Mouse (Mus musculus): Measurements from ENCODE around the gene Far1. TPM values are rescaled to one million over a fixed set of nuclear protein-coding genes. Genes with fewer than 3 reads are reported as not detected.
A peak's percentile ranks its signal among the peaks of the same experiment; 100 is the strongest.

The Far1 gene
- total RNA-seq, 2 experiments from 2014 or later, result 9.9 to 13.7 TPM

DNA sequence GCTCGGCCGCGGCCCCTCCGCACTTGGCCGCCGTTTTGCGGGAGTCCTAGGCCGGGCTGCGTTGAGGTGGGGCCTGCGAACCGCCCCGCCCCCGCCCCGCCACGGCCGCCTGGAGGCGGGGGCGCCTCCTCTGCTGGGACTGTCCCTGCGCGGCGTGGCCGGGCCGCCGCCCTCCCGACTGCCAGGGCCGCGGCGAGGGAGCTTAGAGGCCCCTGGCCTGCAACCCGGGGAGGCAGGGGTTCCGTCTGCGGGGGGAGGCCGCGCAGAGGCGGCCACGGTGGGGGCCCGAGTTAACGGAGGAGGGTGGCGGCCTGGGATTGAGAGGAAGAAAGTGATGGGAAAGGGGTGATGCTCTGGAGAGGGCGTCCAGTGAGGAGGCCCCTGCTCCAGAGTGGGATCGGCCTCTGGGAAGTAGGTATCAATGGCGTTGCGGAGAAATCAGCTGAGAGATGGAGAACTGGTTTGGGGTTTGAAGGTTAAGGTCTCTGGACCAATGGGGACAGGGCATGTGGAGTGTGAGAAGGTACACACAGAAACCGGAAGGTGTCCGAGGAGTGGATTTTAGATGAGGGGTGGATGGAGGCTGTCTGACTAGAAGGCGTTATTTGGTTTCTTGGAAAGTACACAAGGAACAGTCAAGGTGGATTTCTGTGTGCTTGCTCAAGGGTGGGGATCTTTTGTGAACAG is 472 bp downstream of the Far1 start:
- Histone ChIP-seq H3K27ac (peak overlapping the region; percentile 93), H3K4me3 (peak overlapping the region; percentile 90)
- intact Hi-C loops (cut with DNase I), result loop anchor here (10.0 kb wide), 1 partner anchor 139 kb away; no protein-coding TSS in a partner anchor
- no peak for DNase-seq
- no peak for TF ChIP-seq CTCF (IDR thresholded peaks at IDR 0.05)

DNA sequence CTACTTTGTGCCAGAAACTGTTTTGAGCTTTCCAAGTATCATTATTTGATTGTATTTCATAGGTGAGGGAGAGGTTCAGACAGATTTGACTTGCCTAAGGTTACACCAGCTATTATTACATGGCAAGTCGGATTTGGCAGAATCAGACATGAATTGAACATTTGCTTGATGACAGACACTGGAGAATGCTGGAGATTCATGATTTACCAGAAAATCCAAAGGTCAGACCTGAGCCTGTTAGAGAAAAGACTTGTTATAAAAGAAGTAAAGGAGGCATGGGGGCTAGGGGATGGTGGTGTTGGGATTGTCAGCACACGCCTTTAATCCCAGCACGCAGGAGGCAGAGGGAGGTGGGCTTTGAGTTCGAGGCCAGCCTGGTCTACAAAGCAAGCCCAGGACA is 2.2 kb downstream of the Far1 start:
- TF ChIP-seq CTCF (IDR thresholded peaks at IDR 0.05), result no peak
- no peak for DNase-seq
- intact Hi-C loops (cut with DNase I), result loop anchor here (10.0 kb wide), 1 partner anchor 141 kb away; no protein-coding TSS in a partner anchor
- no peak overlapping the region for H3K4me3 ChIP-seq
- H3K27ac ChIP-seq, result no peak overlapping the region

DNA sequence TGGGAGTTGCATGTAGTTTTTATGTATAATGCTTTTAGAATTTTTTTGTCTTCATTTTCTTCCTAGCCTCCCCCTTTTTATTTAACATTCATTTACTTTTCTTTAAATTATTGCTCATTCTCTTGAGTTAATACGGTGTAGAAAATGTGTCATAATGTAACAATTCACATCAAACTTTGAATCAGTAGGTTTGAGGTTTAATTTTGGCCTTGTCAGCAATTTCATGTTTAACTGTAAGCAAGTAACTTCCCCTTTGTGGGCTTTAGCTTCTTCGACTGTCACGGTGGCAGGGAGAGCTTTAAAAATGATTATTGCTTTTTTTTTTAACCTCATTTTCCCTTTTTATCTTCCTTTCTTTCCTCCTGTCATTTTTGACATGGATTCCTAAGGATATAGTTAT is 4.8 kb downstream of the Far1 start:
- intact Hi-C loops (cut with DNase I), result loop anchor here (10.0 kb wide), 1 partner anchor 144 kb away; no protein-coding TSS in a partner anchor
- Histone ChIP-seq H3K27ac (no peak overlapping the region), H3K4me3 (no peak overlapping the region)
- no peak for DNase-seq
- TF ChIP-seq CTCF (IDR thresholded peaks at IDR 0.05), result no peak

DNA sequence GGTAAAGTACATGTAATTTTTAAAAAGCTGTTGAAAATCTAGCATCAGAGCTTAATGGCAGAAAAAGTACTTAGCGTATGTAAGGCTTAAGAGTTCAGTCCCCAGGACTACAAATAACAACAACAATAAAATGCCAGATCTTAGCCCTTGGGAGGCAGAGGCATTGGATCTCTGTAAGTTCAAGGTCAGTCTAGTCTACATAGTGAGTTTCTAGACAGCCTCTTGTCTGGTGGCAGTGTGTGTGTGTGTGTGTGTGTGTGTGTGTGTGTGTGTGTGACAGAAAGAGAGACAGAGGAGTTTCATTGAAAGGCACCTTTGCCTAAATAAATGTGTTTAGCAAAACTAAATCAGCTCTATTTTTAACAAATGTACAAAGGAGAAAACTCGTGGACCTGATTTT is 5.3 kb downstream of the Far1 start:
- DNase-seq, result no peak
- Histone ChIP-seq H3K4me3 (no peak overlapping the region), H3K27ac (no peak overlapping the region)
- no peak for TF ChIP-seq CTCF (IDR thresholded peaks at IDR 0.05)
- intact Hi-C loops (cut with DNase I), result loop anchor here (10.0 kb wide), 1 partner anchor 144 kb away; no protein-coding TSS in a partner anchor

DNA sequence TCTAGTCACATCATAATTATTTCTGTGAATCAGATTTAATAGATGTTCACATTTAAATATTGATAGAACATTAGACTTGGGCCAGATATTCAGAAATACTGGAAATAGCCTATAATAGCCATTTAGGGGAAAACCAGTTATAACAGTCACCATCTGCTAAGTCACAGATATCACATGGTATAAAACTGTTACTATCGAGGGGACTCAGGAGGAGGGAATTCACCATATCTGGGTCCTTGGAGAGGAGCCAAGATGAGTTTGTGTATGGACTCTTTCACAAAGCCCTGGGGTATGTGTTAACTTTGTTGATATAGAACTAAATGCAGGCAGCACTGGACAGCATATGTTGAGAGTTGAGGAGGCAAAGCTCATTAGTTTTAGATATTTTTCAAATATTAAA is 29.5 kb downstream of the Far1 start:
- no peak overlapping the region for H3K4me3 ChIP-seq
- DNase-seq, result no peak
- H3K27ac ChIP-seq, result no peak overlapping the region
- no peak for TF ChIP-seq CTCF (IDR thresholded peaks at IDR 0.05)
- intact Hi-C loops (cut with DNase I), result no loop called here

DNA sequence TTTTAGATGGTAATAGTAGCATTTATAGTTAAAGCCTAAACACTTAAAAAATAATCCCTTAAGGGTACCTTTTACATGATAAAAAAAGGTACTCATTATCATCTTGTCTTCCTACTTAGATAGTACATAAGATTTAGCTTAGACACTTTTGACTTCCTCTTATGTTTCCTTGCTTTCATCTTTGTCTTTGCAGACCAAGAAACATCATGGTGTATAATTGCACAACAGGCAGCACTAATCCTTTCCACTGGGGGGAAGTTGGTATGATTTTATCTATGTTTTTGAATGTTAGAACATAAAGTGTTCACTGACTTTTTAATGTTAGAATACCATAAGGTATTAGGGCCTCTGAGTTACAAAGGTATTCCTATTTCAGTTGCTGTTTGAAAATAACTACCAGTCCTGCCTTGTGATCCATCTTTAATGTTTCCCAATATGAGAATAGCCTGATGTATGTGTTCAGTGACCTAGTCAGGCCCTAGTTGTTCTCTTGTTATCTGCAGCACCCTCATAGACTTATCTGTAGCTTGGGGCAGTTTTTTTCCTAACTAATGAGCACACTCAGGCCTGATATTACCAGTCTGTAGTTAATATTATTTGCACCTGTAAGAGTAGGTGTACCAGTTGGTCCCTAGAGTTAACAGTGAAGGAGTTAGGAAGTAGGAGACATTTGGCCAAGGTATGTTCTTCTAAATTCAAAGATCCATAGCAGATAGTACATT is 38.3 kb downstream of the Far1 start:
- no peak for TF ChIP-seq CTCF (IDR thresholded peaks at IDR 0.05)
- no peak overlapping the region for H3K27ac ChIP-seq
- intact Hi-C loops (cut with DNase I), result no loop called here

DNA sequence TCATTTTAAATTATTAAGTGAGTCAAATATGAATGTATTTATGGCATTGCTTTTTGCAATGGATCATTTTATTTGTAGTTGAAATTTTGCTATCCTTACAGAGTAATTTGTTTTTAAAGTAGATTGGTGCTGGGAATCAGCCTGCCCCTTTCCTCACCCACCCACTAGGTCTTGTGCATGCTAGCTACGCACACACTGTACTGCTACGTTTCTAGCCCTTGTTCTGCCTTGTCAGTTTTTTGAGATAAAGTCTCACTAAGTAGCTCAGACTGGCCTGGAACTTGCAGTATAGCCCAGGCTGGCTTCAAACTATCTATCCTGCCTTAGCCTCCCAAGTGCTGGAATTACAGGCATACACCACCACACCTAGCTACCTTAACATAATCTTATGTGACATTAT is 38.9 kb downstream of the Far1 start:
- no peak for DNase-seq
- intact Hi-C loops (cut with DNase I), result no loop called here
- Histone ChIP-seq H3K27ac (no peak overlapping the region), H3K4me3 (no peak overlapping the region)
- no peak for TF ChIP-seq CTCF (IDR thresholded peaks at IDR 0.05)

More for the DNA sequence above, 38.3 kb downstream of the Far1 start:
- no peak overlapping the region for H3K4me3 ChIP-seq
- DNase-seq, result no peak

DNA sequence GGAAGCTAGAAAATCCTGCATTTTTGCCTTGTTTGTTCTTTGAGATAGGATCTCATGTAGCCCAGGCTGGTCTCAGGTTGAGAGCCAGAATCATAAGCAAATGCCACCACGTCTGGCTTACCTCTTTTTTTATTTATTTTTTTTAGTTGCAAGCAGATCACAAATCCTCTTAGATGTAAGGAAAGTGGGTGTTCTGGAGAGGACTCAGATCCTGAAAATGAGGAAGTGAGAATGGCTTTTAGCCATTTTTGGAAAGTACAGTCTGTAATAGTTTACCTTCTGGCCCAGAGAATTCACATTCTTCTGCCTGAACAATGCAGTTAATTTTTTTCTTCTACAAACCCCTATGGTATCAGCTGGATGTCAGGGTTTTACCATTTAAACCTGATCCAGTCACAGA is 42.5 kb downstream of the Far1 start:
- Histone ChIP-seq H3K4me3 (no peak overlapping the region), H3K27ac (no peak overlapping the region)
- no peak for DNase-seq
- intact Hi-C loops (cut with DNase I), result no loop called here
- no peak for TF ChIP-seq CTCF (IDR thresholded peaks at IDR 0.05)

DNA sequence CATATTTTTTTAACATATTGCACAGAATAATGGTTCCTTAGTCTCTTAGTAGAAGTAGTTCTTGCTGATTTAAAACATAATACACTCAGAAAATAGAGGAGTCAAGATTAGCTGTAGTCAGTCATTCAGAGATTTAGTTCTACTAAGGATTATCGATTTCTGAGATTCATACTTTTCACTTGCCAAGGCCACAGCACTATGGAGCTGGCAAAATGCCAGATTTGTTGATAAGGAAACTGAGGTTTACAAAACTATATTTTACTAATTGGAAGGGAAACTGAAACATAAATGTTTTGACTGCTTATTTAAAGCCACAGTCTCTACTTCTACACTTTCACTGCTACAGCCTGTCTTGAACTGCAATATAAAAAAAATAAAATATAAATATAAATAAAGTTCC is 53.3 kb downstream of the Far1 start:
- no peak for DNase-seq
- intact Hi-C loops (cut with DNase I), result no loop called here
- TF ChIP-seq CTCF (IDR thresholded peaks at IDR 0.05), result no peak
- H3K27ac ChIP-seq, result no peak overlapping the region
- no peak overlapping the region for H3K4me3 ChIP-seq

DNA sequence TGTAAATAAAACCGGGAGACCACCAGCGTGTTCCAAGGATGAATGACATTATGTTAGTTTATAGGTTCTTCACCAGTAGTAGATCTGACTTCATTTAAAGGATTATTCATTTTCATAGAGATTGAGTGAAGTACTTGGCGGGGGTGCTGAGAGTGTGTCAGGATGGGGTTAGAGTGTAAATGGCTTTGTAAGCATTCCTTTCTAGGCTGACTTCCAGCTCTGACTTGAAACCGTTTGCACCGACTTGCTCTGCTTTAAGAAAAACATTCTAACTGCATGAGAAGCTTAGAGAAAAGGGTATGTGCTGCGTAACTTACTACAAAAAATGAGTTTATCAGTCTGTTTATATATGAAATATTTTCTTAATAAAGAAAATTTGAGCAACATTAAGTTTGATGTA is 57.5 kb downstream of the Far1 start:
- no peak overlapping the region for H3K27ac ChIP-seq
- intact Hi-C loops (cut with DNase I), result no loop called here
- TF ChIP-seq CTCF (IDR thresholded peaks at IDR 0.05), result no peak
- no peak for DNase-seq
- H3K4me3 ChIP-seq, result no peak overlapping the region

DNA sequence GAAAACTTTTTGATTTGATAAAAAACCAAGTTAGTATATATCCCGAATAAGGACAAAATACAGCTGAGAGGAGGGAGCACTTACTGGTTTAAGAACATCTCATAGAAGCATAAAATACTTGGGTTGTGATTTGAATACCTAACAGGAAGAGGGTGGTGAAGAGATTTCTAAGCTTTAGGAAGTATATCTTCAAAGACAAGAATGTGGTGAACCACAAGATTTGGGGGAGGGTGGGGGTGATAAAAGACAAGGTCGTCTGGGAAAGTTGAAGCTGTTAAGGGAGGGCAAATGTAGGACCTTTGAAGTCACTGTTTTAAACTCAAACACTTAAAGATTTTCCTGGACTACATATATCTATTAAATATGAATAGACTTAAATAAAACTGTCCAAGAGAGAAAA is 59.1 kb downstream of the Far1 start:
- H3K4me3 ChIP-seq, result no peak overlapping the region
- intact Hi-C loops (cut with DNase I), result no loop called here
- DNase-seq, result no peak
- TF ChIP-seq CTCF (IDR thresholded peaks at IDR 0.05), result no peak
- H3K27ac ChIP-seq, result no peak overlapping the region

DNA sequence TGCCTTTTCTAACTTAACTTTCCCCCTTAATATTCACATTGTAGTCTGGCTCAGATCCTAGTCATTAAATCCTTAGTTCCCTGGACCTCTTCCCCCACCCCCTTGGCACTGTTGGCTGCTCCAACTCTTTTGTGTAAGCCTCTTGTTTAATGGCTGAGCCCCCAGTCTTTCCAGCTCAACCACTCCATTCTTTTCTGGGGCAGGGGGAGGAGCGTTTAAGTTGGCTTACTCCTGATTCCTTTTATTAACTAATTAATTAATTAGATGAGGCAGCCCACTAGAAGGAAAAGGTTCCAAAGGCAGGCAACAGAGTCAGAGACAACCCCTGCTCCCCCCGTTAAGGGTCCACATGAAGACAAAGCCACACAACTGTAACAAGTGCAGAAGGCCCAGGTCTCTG is 68.5 kb downstream of the Far1 start:
- TF ChIP-seq CTCF (IDR thresholded peaks at IDR 0.05), result no peak
- intact Hi-C loops (cut with DNase I), result loop anchor here (10.0 kb wide), 1 partner anchor 117 kb away; no protein-coding TSS in a partner anchor
- Histone ChIP-seq H3K27ac (no peak overlapping the region), H3K4me3 (no peak overlapping the region)
- no peak for DNase-seq

DNA sequence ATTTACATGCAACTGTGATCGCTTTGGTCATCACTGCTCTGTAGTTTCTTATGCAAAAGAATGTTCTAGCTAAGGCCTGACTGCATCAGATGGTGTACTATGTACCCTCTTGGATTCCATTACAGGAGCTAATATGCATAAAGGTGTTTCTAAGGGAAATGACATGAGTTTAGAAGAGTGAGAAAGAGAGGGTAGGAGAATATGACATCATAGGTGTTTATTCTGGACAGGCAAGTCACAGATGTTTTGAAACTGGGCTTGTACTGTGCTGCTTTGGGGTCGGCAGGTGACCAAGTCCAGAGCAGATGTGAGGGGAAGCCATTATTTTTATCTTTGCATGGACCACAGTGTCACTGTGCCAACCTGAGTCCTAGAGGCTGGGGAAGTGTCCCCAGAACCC is 75.6 kb downstream of the Far1 start:
- no peak for TF ChIP-seq CTCF (IDR thresholded peaks at IDR 0.05)
- intact Hi-C loops (cut with DNase I), result loop anchor here (10.0 kb wide), 1 partner anchor 124 kb away; no protein-coding TSS in a partner anchor
- DNase-seq, result no peak
- no peak overlapping the region for H3K27ac ChIP-seq
- H3K4me3 ChIP-seq, result no peak overlapping the region

All from gastrocnemius, adult 2 months (tissue).